Mouse (Mus musculus) brain, embryonic 14.5 days (tissue): Measurements from ENCODE around the gene Klk13.

Experiments
- CTCF ChIP-seq: fragments of 200-500 bp; IDR thresholded peaks from 2 replicates; pipeline ENCODE4 v1.5.1; 2012; ENCODE audit warnings: inconsistent platforms, mild to moderate bottlenecking, moderate library complexity, borderline replicate concordance; ENCODE audit not compliant: insufficient read depth, insufficient read length; ENCODE audit errors: extremely low read depth
- POLR2A ChIP-seq: fragments of 200-500 bp; IDR thresholded peaks from 2 replicates; pipeline ENCODE4 v1.6.1; 2012; ENCODE audit warnings: mild to moderate bottlenecking, inconsistent platforms, borderline replicate concordance; ENCODE audit not compliant: poor library complexity, insufficient read depth, insufficient read length, severe bottlenecking; ENCODE audit errors: extremely low read depth

- TF ChIP-seq POLR2A: no peak
- no peak for TF ChIP-seq CTCF
Measured at GRCm38 (mm10) chr7:43675091-43675490, 37.3 kb upstream of the Klk13 start.
